In the genomic region with DNA sequence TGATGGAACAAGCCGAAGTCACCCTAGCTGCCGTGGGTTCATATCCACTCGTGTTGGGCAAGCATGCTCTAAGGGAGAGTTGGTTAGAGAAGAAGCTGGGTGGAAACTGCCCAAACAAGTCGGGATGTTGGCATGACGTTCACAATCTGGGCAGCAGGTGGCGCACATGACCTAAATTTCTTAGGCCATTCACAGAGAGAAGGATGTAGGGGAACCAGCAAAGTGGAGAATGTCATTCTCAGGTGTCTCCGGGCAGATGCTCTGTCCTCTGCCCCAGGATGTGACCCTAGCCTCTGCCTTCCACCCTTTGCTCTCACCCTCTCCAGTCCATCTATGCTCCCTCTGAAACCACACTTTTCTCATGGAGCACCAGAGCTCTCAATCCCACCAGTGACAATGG, we compare ENCODE assay signal across 8 mouse cellular contexts.
DNase-seq lines count a peak whose midpoint lies in the region; ATAC-seq and TF ChIP-seq lines count a peak whose summit lies in the region.

No protein-coding gene starts in this region.

- no peak; the same call in 1 of the 2 replicates for ATAC-seq in kidney, embryonic 16.5 days (ENCODE audit: low FRiP score, low TSS enrichment)
- ATAC-seq in midbrain, postnatal 0 days (ENCODE audit: low FRiP score), result peak; percentile 35; the same call in 1 of the 2 replicates

- peak; percentile 95 for TF ChIP-seq CTCF in kidney, adult 2 months (conservative IDR thresholded peaks at IDR 0.05; ENCODE audit: insufficient read depth, insufficient read length, low read depth, low read length)
- TF ChIP-seq CTCF in midbrain, postnatal 0 days (IDR thresholded peaks at IDR 0.05), result peak; percentile 93

- H3K4me3 ChIP-seq in kidney, embryonic 16.5 days (ENCODE audit: low read length), result no peak overlapping the region
- H3K4me3 ChIP-seq in kidney, adult 2 months (ENCODE audit: insufficient read depth, low read depth, low read length), result no peak overlapping the region
- H3K4me3 ChIP-seq in limb, embryonic 10.5 days, result no peak overlapping the region
- H3K4me3 ChIP-seq in midbrain, postnatal 0 days (ENCODE audit: low read depth, low read length), result no peak overlapping the region

- no peak overlapping the region for H3K4me2 ChIP-seq in kidney, embryonic 16.5 days (replicated peaks; ENCODE audit: low read depth, low read length)
- no peak overlapping the region for H3K4me2 ChIP-seq in midbrain, postnatal 0 days (ENCODE audit: low read depth, low read length, poor library complexity, severe bottlenecking)

- no peaks in the 10 kb centered on the region for H3K4me1 ChIP-seq in kidney, embryonic 16.5 days (ENCODE audit: insufficient read depth, low read length)
- H3K4me1 ChIP-seq in kidney, adult 2 months (ENCODE audit: control insufficient read depth, insufficient read depth, low read length), result no peaks in the 10 kb centered on the region; the same call in 1 of the 2 replicates
- H3K4me1 ChIP-seq in limb, embryonic 10.5 days, result peaks cover 17% of the 10 kb centered on the region
- H3K4me1 ChIP-seq in midbrain, postnatal 0 days (ENCODE audit: insufficient read depth, low read length), result peaks cover 2% of the 10 kb centered on the region; the same call in 1 of the 2 replicates

- no peaks in the 10 kb centered on the region for H3K36me3 ChIP-seq in kidney, embryonic 16.5 days (ENCODE audit: insufficient read depth, low read length)
- no peaks in the 10 kb centered on the region for H3K36me3 ChIP-seq in kidney, adult 2 months (ENCODE audit: control insufficient read depth, insufficient read depth, low read length)
- no peaks in the 10 kb centered on the region for H3K36me3 ChIP-seq in limb, embryonic 10.5 days
- H3K36me3 ChIP-seq in midbrain, postnatal 0 days (ENCODE audit: insufficient read depth, low read length), result no peaks in the 10 kb centered on the region

- WGBS in kidney, embryonic 16.5 days, result 10% methylated on average over 7 of the region's 7 CpGs
- 6% methylated on average over 7 of the region's 7 CpGs for WGBS in kidney, adult 2 months
- WGBS in limb, embryonic 10.5 days, result 15% methylated on average over 7 of the region's 7 CpGs
- WGBS in midbrain, postnatal 0 days, result 12% methylated on average over 7 of the region's 7 CpGs

- H3K9me3 ChIP-seq in kidney, embryonic 16.5 days (ENCODE audit: low read length), result no peaks in the 10 kb centered on the region
- no peaks in the 10 kb centered on the region for H3K9me3 ChIP-seq in limb, embryonic 10.5 days (replicated peaks)
- no peaks in the 10 kb centered on the region for H3K9me3 ChIP-seq in midbrain, postnatal 0 days (ENCODE audit: low read length)

- H3K9ac ChIP-seq in kidney, embryonic 16.5 days (replicated peaks; ENCODE audit: low read length), result no peak overlapping the region
- H3K9ac ChIP-seq in midbrain, postnatal 0 days (replicated peaks; ENCODE audit: low read length, poor library complexity, severe bottlenecking), result no peak overlapping the region

- H3K27me3 ChIP-seq in kidney, embryonic 16.5 days (ENCODE audit: insufficient read depth, low read length), result 0 out of 2 replicates have a peak, but pooled peaks cover 2% of the 10 kb centered on the region
- H3K27me3 ChIP-seq in kidney, adult 2 months (replicated peaks; ENCODE audit: control insufficient read depth, insufficient read depth, low read length), result no peaks in the 10 kb centered on the region
- H3K27me3 ChIP-seq in limb, embryonic 10.5 days (ENCODE audit: low read depth, poor library complexity, severe bottlenecking), result 0 out of 2 replicates have a peak, but pooled peaks cover 4% of the 10 kb centered on the region
- no peaks in the 10 kb centered on the region for H3K27me3 ChIP-seq in midbrain, postnatal 0 days (ENCODE audit: insufficient read depth, low read length)

- TF ChIP-seq POLR2A in kidney, adult 2 months (IDR thresholded peaks at IDR 0.05; ENCODE audit: low read depth, low read length), result no peak

- DNase-seq in kidney, adult 11 months, result peak; percentile 68
- peak; percentile 92 to 94 for DNase-seq in cerebellum, postnatal 25 days
- DNase-seq in gastrocnemius, postnatal 10 days, result peak; percentile 88
- DNase-seq in kidney, adult 2 months, result peak; percentile 84
- DNase-seq in limb, embryonic 10.5 days (ENCODE audit: low spot score), result peak; percentile 90
- peak; percentile 92 for DNase-seq in midbrain, postnatal 0 days (ENCODE audit: low spot score)
- peak; percentile 42 to 82 for DNase-seq in spleen, postnatal 10 days (ENCODE audit: low spot score in 2 of 2)

- H3K27ac ChIP-seq in kidney, embryonic 16.5 days (ENCODE audit: low read length), result no peak overlapping the region
- H3K27ac ChIP-seq in kidney, adult 2 months (ENCODE audit: insufficient read depth, low read depth, low read length), result no peak overlapping the region
- H3K27ac ChIP-seq in limb, embryonic 10.5 days, result no peak overlapping the region
- no peak overlapping the region for H3K27ac ChIP-seq in midbrain, postnatal 0 days (ENCODE audit: low read depth, low read length)
